Mouse (Mus musculus): ENCODE results near the gene Rbm48.
"Not testable (repeated sequence)": the region's sequence is repeated elsewhere in the genome, so short reads cannot be mapped to it uniquely, and the experiment has no call there.

Rbm48 gene

GRCm38 (mm10) chr5:3596399-3596766, at the start of gene Rbm48:
Gene Rbm48 (minus strand): TSS chr5:3596585.
- DNase-seq = peak; percentile 83

- DNase-seq = no peak
Measured at GRCm38 (mm10) chr5:3645326-3645725, 48.9 kb upstream of the Rbm48 start.

GRCm38 (mm10) chr5:3644621-3645020, 48.2 kb upstream of the Rbm48 start:
- DNase-seq = no peak

DNA sequence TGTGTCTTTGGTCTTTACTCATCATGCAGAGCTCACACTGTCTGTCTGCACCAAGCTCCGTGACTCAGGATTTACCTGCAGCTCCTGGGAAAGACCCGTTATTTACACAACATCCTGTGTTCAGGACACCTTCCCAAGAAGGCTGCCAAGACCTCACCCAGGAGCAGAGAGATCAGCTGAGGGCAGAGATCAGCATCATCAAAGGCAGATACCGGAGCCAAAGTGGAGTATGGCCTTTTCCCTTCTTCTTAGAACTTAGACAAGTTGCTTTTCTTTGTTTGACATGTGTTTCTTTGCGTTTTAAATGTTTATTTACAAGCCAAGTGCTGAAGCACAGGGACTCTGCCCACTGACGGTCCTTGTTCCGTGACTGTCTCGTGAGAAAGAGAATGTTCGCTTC, 38.9 kb upstream of the Rbm48 start:
- DNase-seq = no peak

GRCm38 (mm10) chr5:3633951-3634350, 37.6 kb upstream of the Rbm48 start:
- peak; percentile 11 for DNase-seq

GRCm38 (mm10) chr5:3633315-3633714, 36.9 kb upstream of the Rbm48 start:
- DNase-seq = no peak

DNA sequence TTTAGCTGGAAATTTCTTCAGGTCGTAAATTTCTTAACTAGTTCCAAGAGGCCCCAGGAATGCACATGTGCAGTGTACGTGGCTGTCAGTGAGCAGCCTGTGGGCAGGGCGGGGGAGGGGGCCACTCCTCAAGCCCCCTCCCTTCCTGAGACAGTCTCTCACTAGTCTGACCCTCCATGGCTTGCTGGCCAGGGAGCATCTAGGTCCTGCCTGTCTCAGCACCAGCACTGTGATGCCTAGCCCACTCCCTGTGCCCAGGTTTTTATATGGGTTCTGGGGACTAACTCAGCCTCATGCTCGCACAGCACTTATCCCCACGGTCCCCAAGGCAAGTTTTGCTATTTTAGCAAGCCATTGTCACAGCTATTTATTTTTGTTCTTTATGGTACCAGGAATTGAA, 35.9 kb upstream of the Rbm48 start:
- no peak for DNase-seq

- DNase-seq = no peak
Measured at GRCm38 (mm10) chr5:3631512-3632271, 35.3 kb upstream of the Rbm48 start.

DNA sequence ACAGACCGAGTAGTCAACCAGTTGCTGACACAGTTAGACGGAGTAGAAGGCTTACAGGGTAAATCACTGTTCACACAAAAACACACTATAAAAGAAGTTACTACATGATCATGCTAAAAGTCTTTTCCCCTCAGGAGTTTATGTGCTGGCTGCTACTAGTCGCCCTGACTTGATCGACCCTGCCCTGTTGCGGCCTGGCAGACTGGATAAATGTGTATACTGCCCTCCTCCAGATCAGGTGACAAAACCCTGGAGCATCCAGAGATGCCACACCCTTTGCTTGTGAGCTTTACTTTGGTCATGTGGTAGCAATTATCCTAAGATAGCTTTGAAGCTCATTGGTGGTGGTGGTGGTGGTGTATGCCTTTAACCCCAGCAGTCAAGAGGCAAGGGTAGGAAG, 33.7 kb upstream of the Rbm48 start:
- no peak for DNase-seq

DNA sequence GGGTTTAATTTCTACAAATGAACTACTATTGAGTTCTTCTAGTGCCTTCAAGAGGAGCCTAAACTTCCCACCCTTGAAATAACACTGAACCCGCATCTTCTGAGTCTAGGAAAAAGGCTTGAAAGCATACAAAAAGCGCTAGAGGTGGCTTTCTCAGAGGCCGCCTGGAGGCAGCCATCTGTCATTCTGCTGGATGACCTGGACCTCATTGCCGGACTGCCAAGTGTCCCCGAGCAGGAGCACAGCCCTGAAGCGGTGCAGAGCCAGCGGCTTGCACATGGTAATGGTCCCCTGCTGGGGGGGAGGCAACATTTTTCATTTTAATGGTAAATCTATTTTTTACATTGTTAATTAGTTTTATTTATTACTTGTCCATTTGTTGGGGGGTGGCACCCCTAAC, 24.1 kb upstream of the Rbm48 start:
- DNase-seq = no peak

DNA sequence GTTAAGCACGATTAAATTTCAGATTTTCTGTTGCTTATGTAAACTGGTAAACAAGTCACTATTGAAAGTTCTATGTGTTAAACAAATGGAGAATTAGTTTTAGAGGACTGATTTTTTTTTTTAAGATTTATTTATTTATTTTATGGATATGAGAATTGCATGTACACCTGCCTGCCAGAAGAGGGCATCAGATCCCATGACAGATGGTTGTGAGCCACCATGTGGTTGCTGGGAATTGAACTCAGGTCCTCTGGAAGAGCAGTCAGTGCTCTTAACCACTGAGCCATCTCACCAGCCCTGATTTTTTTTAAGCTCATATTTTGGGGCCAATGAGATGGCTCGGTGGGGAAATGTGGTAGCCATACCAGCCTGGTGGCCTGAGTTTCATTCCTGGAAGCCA, 15.4 kb upstream of the Rbm48 start:
- DNase-seq = not testable (repeated sequence)

DNA sequence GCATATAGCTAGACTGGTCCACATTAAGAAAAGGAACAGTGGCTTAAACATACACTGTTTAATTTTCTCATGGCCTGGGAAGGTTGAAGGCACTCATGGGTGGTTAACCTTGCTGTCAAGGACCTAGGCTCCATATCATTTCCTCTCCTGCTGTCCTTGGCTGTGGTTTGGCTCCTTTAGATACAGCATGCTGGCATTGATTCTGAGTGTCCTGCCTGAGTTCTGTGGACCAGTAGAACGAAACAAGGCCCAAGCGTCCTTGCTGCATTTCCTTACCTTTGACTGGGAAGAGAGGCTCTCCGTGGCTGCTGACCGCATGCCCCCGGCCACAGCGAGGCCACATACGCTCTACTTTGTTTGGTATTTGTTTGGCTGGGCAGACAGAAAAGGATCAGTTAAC, 12.9 kb upstream of the Rbm48 start:
- no peak for DNase-seq

GRCm38 (mm10) chr5:3607114-3607513, 10.7 kb upstream of the Rbm48 start:
- no peak for DNase-seq

GRCm38 (mm10) chr5:3600790-3601189, 4.4 kb upstream of the Rbm48 start:
- no peak for DNase-seq

DNA sequence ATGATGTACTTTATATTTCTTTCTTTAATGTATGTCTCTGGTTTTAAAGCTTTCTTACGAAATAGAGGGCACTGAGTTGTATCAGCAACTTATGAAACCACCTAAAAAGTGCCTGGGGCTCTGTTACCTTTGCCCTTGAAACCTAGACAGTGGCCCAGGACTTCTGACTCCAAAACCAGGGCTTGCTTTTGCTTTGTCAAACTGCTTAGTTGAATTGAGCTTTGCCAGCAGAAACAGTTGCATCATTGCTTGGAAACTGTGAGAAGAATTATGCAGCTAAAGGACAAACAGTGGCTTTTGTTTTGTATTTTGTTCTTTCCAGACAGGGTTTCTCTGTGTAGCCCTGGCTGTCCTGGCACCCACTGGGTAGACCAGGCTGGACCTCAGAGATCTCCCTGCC, 3.9 kb upstream of the Rbm48 start:
- DNase-seq = no peak

- DNase-seq = no peak
Measured at GRCm38 (mm10) chr5:3598766-3599165, 2.4 kb upstream of the Rbm48 start.

DNA sequence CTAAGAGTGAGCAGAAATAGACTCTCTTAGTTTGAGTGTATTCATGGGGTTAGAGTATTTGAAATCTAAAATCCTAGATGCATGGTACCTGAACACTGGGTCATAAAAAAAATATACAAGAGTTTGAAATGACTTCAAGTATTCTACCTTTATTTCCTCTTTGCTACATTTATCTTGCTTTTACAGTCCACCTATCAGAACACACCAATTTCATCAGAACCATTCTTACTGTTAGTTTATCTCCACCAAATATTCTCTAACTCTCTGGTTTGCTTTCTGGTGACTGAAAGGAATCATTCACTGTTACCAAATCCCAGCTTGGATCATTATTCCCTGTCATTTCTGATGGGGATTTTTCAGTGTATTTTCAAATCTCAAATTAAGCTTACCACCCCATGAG, 786 bp upstream of the Rbm48 start:
- no peak for DNase-seq

DNA sequence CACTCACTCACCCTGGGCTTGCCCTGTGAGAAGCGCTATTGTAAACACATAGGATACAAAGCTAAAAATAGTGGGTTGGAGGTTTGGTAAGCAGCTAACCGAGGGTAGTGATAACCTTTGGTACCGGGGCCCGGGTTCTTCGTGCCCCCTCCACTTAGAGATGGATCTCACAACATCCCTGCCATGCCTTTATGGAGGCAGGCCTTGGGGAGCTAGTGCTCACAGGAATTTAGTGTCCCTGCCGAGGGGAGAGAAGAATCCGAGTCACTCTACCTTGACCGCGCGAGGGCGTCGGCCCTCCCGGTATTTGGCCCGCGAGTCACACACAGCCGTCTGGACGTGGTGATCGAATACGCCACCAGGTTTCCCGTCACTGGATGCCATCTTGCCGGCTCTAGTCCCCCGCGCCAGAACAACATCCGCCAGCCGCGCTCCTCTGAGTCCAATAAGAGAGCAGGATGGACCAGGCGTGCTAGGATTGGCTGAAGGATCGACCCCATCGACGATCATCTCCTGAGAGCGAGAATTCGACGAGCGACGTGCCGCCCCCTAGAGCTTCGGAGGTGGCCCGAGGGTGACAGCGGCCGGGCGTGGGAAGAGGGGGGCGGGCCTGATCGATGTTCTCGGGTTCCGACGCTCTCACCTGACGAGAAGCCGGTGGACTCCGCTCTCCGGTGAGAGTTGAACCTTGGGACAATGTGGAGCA, 539 bp downstream of the Rbm48 start, which contains the start of gene Pex1:
Gene Pex1 (plus strand): TSS at position 374 of the 706 bp plus-strand sequence.
- DNase-seq = peak; percentile 94

GRCm38 (mm10) chr5:3579066-3579465, 17.3 kb downstream of the Rbm48 start:
- no peak for DNase-seq

- DNase-seq = no peak
Measured at GRCm38 (mm10) chr5:3577939-3578338, 18.4 kb downstream of the Rbm48 start.

GRCm38 (mm10) chr5:3574825-3575224, 21.6 kb downstream of the Rbm48 start:
- DNase-seq = no peak

DNA sequence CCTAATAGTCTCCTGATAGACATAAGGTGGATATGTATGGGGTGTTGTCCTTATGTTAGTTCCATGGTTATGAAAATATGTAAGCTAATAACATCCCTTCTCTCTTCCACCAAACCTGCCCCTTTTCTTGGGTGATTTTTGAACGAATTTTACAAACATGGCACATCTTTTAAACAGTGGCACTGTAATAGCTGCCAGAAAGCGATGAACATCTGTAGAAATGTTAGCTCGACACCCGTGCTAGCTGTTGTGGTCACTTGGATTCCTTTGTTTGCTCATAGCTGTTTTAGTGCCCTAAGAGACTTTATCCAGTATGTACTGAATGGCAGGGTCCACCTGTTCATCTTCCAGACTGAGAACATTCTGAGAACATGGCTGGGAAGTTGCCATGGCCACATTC, 25.1 kb downstream of the Rbm48 start, which contains the start of gene 1700109H08Rik:
Gene 1700109H08Rik (plus strand): TSS at position 301 of the 400 bp plus-strand sequence.
- no peak for DNase-seq

GRCm38 (mm10) chr5:3554198-3554597, 42.2 kb downstream of the Rbm48 start:
- DNase-seq = no peak

DNA sequence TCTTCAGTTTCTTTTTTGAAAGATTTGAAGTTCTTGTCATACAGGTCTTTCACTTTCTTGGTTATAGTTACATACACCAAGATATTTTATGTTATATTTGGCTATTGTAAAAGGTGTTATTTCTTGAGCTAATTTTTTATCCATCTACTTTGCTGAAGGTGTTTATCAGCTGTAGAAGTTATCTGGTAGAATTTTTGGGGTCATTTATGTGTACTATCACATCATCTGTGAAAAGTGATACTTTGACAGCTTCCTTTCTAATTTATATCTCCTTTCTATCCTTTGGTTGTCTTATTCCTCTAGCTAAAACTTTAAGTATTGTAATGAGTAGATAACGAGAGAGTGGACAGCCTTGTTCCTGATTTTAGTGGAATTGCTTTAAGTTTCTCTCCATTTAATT, 44.9 kb downstream of the Rbm48 start:
- no peak for DNase-seq

All from thymus, postnatal 25 days (tissue).